Mouse (Mus musculus): Measurements from ENCODE around the gene Gm42906.

DNA sequence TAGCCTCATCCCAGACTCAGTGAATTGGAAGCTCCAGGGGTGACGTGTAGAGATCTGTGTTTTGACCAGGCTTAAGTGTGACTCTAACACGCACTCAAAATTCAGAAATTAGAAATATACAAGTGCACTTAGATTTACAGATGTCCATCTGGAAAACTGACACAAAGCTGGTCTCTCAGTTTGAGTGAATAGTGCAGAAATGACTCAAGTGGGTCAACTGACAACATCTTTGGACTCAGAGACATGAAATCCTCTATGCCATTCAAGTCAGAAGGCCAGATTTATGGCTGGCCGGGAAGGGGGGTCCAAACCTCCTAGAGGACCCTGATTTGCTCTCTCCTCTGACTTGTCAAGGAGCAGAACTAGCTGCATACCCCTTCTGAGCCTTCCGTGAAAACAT is 279.9 kb downstream of the Gm42906 start:
- TF ChIP-seq CTCF (conservative IDR thresholded peaks at IDR 0.05 in 1 of 2, IDR thresholded peaks at IDR 0.05 in 1 of 2; ENCODE audit: low read depth in 2 of 2, low read length in 2 of 2) (no peak), E2F4 (IDR thresholded peaks at IDR 0.05; ENCODE audit: insufficient replicate concordance, low read depth, low read length) (no peak), HCFC1 (IDR thresholded peaks at IDR 0.05; ENCODE audit: low read depth, low read length) (no peak), USF1 (IDR thresholded peaks at IDR 0.05; ENCODE audit: low read depth, low read length) (no peak)
